Comparison of ENCODE assay signal across 14 mouse cellular contexts in genomic region chr13:51570111-51570510, GRCm38 (mm10). TPM values are rescaled to one million over a fixed set of nuclear protein-coding genes. Genes with fewer than 3 reads are reported as not detected.
DNase-seq lines count a peak whose midpoint lies in the region; ATAC-seq lines count a peak whose summit lies in the region.
"Had no signal": no experiment of that assay in that cellular context is flagged by ENCODE, and none has a peak within 500 bp of the region (broad histone marks: within the 10 kb centered on the region; RNA-seq: fewer than 3 reads in every experiment).

No protein-coding gene starts in this region.

- peaks cover 10 to 27% of the 10 kb centered on the region in 2 experiments for H3K4me1 ChIP-seq in heart, embryonic 14.5 days (ENCODE audit: control insufficient read depth in 2 of 2, insufficient read depth in 2 of 2, low read length in 2 of 2)
- H3K4me1 ChIP-seq in forebrain, embryonic 16.5 days (replicated peaks; ENCODE audit: control insufficient read depth, insufficient read depth, low read length): peaks cover 55% of the 10 kb centered on the region
- peaks cover 53% of the 10 kb centered on the region for H3K4me1 ChIP-seq in midbrain, embryonic 15.5 days

- no peak overlapping the region for H3K27ac ChIP-seq in heart, embryonic 14.5 days (replicated peaks in 1 of 2; ENCODE audit: control insufficient read depth in 1 of 2, insufficient read depth in 1 of 2, low read depth in 2 of 2, low read length in 2 of 2)
- H3K27ac ChIP-seq in forebrain, embryonic 16.5 days (ENCODE audit: low read length): peak overlapping the region; percentile 90
- H3K27ac ChIP-seq in midbrain, embryonic 15.5 days: peak overlapping the region; percentile 81

- intact Hi-C loops in heart, postnatal 10 days (cut with DNase I): no loop called here

- WGBS in heart, embryonic 14.5 days: 7% methylated on average over 9 of the region's 9 CpGs
- under 1% methylated on average over 9 of the region's 9 CpGs for WGBS in forebrain, embryonic 16.5 days
- WGBS in midbrain, embryonic 15.5 days: under 1% methylated on average over 9 of the region's 9 CpGs

- H3K36me3 ChIP-seq in heart, embryonic 14.5 days (ENCODE audit: control insufficient read depth, insufficient read depth, low read length): no peaks in the 10 kb centered on the region
- no peaks in the 10 kb centered on the region for H3K36me3 ChIP-seq in forebrain, embryonic 16.5 days (ENCODE audit: control insufficient read depth, insufficient read depth)
- H3K36me3 ChIP-seq in midbrain, embryonic 15.5 days (replicated peaks): no peaks in the 10 kb centered on the region

- no peak for ATAC-seq in heart, embryonic 14.5 days (ENCODE audit: insufficient number of reproducible peaks, insufficient read depth, low FRiP score, low read depth)
- ATAC-seq in forebrain, embryonic 16.5 days: no peak
- no peak; the same call in 1 of the 2 replicates for ATAC-seq in midbrain, embryonic 15.5 days (replicated peaks)
- ATAC-seq in CD4-positive, CD25-positive, alpha-beta regulatory T cell, adult 4 months: no peak

- H3K9ac ChIP-seq in heart, embryonic 14.5 days (ENCODE audit: low read length): peak overlapping the region; percentile 41; the same call in 1 of the 2 replicates
- H3K9ac ChIP-seq in forebrain, embryonic 16.5 days (replicated peaks; ENCODE audit: low read depth, low read length): peak overlapping the region; percentile 36
- H3K9ac ChIP-seq in midbrain, embryonic 15.5 days: peak overlapping the region; percentile 29

- peaks cover 39% of the 10 kb centered on the region for H3K27me3 ChIP-seq in heart, embryonic 14.5 days (ENCODE audit: control insufficient read depth, insufficient read depth, low read length)
- no peaks in the 10 kb centered on the region; the same call in 1 of the 2 replicates for H3K27me3 ChIP-seq in forebrain, embryonic 16.5 days (replicated peaks; ENCODE audit: control insufficient read depth, insufficient read depth, low read length)
- H3K27me3 ChIP-seq in midbrain, embryonic 15.5 days (replicated peaks): peaks cover 7% of the 10 kb centered on the region; the same call in 1 of the 2 replicates
- H3K27me3 ChIP-seq: CH12.LX had no signal

- no peak for DNase-seq in heart, postnatal 10 days
- peak; percentile 16 for DNase-seq in embryo, embryonic 10 days (ENCODE audit: low spot score)
- DNase-seq in cerebellum, adult 18-20 months: no peak
- no peak for DNase-seq in thymus, postnatal 14 days
- DNase-seq: adrenal gland, adult 2 months; kidney, postnatal 14 days; lung, adult 18-20 months; right cerebral cortex, postnatal 14 days; thymus, postnatal 4 days had no signal

- H3K4me2 ChIP-seq in heart, embryonic 14.5 days (ENCODE audit: low read length): peak overlapping the region; percentile 98
- peak overlapping the region; percentile 98 for H3K4me2 ChIP-seq in forebrain, embryonic 16.5 days (ENCODE audit: low read length)
- peak overlapping the region; percentile 96 for H3K4me2 ChIP-seq in midbrain, embryonic 15.5 days

- peak overlapping the region in 1 of 2 experiments; percentile 56; a peak in 2 of 4 replicates for H3K4me3 ChIP-seq in heart, embryonic 14.5 days (ENCODE audit: control insufficient read depth in 1 of 2, insufficient read depth in 1 of 2, low read depth in 1 of 2, low read length in 2 of 2)
- peak overlapping the region; percentile 76 for H3K4me3 ChIP-seq in forebrain, embryonic 16.5 days (replicated peaks; ENCODE audit: low read length)
- H3K4me3 ChIP-seq in midbrain, embryonic 15.5 days: peak overlapping the region; percentile 57

- no peaks in the 10 kb centered on the region for H3K9me3 ChIP-seq in heart, embryonic 14.5 days (ENCODE audit: control insufficient read depth, low read length)
- H3K9me3 ChIP-seq in forebrain, embryonic 16.5 days (ENCODE audit: control insufficient read depth, low read length): 0 out of 2 replicates have a peak, but pooled peaks cover 2% of the 10 kb centered on the region
- no peaks in the 10 kb centered on the region for H3K9me3 ChIP-seq in midbrain, embryonic 15.5 days

RNA-seq across cellular contexts. Expression of gene Shc3, which starts 0.9 kb away (rescaled TPM):
- 0.12 TPM in 1 of 2 replicates, not detected in the other for polyA plus RNA-seq in heart, embryonic 14.5 days (2014; fragmentation: Nextera tagmentation; extraction: Ambion mirVana)
- total RNA-seq in heart, postnatal 10 days (2021): 1 to 10 TPM; 3.7 to 3.8 TPM
- 8.8 and 9.2 TPM in 2 replicates for polyA plus RNA-seq in forebrain, embryonic 16.5 days (2015; fragmentation: Nextera tagmentation; extraction: Ambion mirVana)
- 7.4 and 8.1 TPM in 2 replicates for polyA plus RNA-seq in midbrain, embryonic 15.5 days (2015; fragmentation: Nextera tagmentation; extraction: Ambion mirVana)
- not detected for polyA plus RNA-seq in CD4-positive, CD25-positive, alpha-beta regulatory T cell, adult 4 months (2017; shearing (Covaris generic))

Comparison
In these comparisons a context has a peak if more than half of its experiments do, and no peak if none do; other contexts are left out.
1. H3K27ac ChIP-seq: peak in forebrain, embryonic 16.5 days (single experiment) and midbrain, embryonic 15.5 days (single experiment); none in heart, embryonic 14.5 days (0 of 2).
2. Peak in every context shown above with its lines, with median percentiles within 50 percentile points of each other: H3K4me2 ChIP-seq and H3K9ac ChIP-seq.